Mouse (Mus musculus) limb, embryonic 11.5 days (tissue): ENCODE data around the gene Gm10964. TPM values are rescaled to one million over a fixed set of nuclear protein-coding genes. Genes with fewer than 3 reads are reported as not detected.

ENCODE experiments used
- ATAC-seq: fragments of 200-750 bp; cut with Nextera tagmentation; 2 replicates; pipeline ENCODE4 v1.8.0; 2017; ENCODE audit warnings: low read depth; ENCODE audit not compliant: insufficient number of reproducible peaks, low FRiP score, low TSS enrichment
- DNase-seq: peaks from one replicate; pipeline ENCODE4 v3.0.0-alpha.2; 2015; ENCODE audit warnings: low spot score
- H3K27ac ChIP-seq: fragments of 300-500 bp; sonication (generic); replicated peaks from 2 replicates; pipeline ENCODE4 v1.5.1; 2014; ENCODE audit warnings: low read depth, mild to moderate bottlenecking, low read length
- H3K27me3 ChIP-seq: fragments of 300-500 bp; sonication (generic); 2 replicates; pipeline ENCODE4 v1.6.1; 2014; ENCODE audit warnings: mild to moderate bottlenecking, low read length, mixed read lengths; ENCODE audit not compliant: control insufficient read depth, insufficient read depth
- H3K36me3 ChIP-seq: fragments of 300-500 bp; sonication (generic); 2 replicates; pipeline ENCODE4 v1.6.1; 2014; ENCODE audit warnings: mild to moderate bottlenecking, low read length, moderate library complexity, mixed read lengths; ENCODE audit not compliant: control insufficient read depth, insufficient read depth
- H3K4me1 ChIP-seq: fragments of 300-500 bp; sonication (generic); 2 replicates; pipeline ENCODE4 v1.6.1; 2014; ENCODE audit warnings: low read length, mixed read lengths; ENCODE audit not compliant: control insufficient read depth, insufficient read depth
- H3K4me2 ChIP-seq: fragments of 300-500 bp; sonication (generic); 2 replicates; pipeline ENCODE4 v1.6.1; 2014; ENCODE audit warnings: low read depth, mild to moderate bottlenecking, moderate library complexity; ENCODE audit not compliant: severe bottlenecking
- H3K4me3 ChIP-seq: fragments of 300-500 bp; sonication (generic); 2 replicates; pipeline ENCODE4 v1.5.1; 2014; ENCODE audit warnings: low read depth, low read length
- H3K9ac ChIP-seq: fragments of 300-500 bp; sonication (generic); 2 replicates; pipeline ENCODE4 v1.6.1; 2014; ENCODE audit warnings: mild to moderate bottlenecking, low read length
- H3K9me3 ChIP-seq: fragments of 300-500 bp; sonication (generic); 2 replicates; pipeline ENCODE4 v1.6.1; 2016; ENCODE audit warnings: low read length; ENCODE audit not compliant: control insufficient read depth
- WGBS: fragments of 180-500 bp; shearing (Covaris S2); extraction: QIAGEN DNeasy Blood & Tissue Kit; methylation state at CpG from one replicate; pipeline ENCODE4 v1.1.7; 2014; 5-methylcytosine and 5-hydroxymethylcytosine counted together
- polyA plus RNA-seq: library from polyadenylated mRNA; unstranded; fragments of >200 nt; fragmentation: Nextera tagmentation; extraction: Ambion mirVana; gene quantifications from 2 replicates; pipeline ENCODE4 v1.2.1, GENCODE M21; 2014

Gene Gm10964
- polyA plus RNA-seq, 1 experiment from 2014 or later: not detected

- H3K27ac ChIP-seq: no peak overlapping the region
- H3K36me3 ChIP-seq: no peaks in the 10 kb centered on the region
- H3K4me2 ChIP-seq: no peak overlapping the region
- H3K9me3 ChIP-seq: no peaks in the 10 kb centered on the region
- H3K4me3 ChIP-seq: no peak overlapping the region
- peaks cover 7% of the 10 kb centered on the region; the same call in 1 of the 2 replicates for H3K4me1 ChIP-seq
- no peaks in the 10 kb centered on the region for H3K27me3 ChIP-seq
- no peak for ATAC-seq
- WGBS: 73% methylated on average over 7 of the region's 7 CpGs
- DNase-seq: no peak
- no peak overlapping the region for H3K9ac ChIP-seq
Measured at GRCm38 (mm10) chr3:103714236-103714875, 24.8 kb upstream of the Gm10964 start.

DNA sequence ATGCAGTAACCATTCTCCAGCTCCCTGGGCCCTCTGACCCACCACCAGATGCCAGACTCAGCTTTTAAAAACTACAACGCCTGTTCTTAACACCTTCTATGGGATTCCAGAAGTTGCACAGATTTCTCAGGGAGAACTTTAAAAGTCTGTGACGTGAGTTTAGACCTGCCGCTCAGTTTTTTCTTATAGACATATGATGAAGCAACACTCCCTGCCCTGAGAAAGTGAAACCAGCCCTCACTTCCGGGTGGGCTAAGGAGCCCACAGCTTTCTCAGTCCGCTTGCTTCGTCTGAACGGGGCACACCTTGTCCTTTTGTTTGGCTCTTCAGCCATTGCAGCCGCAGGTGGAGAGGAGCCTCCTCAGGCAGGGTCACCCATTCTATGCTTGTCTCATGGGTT is 24.2 kb upstream of the Gm10964 start:
- Histone ChIP-seq H3K36me3 (no peaks in the 10 kb centered on the region), H3K9me3 (no peaks in the 10 kb centered on the region), H3K4me3 (no peak overlapping the region), H3K4me2 (no peak overlapping the region), H3K27me3 (no peaks in the 10 kb centered on the region), H3K9ac (no peak overlapping the region), H3K27ac (no peak overlapping the region), H3K4me1 (peaks cover 7% of the 10 kb centered on the region; the same call in 1 of the 2 replicates)
- DNase-seq (no peak), ATAC-seq (no peak)
- WGBS: 81% methylated on average over 8 of the region's 8 CpGs

DNA sequence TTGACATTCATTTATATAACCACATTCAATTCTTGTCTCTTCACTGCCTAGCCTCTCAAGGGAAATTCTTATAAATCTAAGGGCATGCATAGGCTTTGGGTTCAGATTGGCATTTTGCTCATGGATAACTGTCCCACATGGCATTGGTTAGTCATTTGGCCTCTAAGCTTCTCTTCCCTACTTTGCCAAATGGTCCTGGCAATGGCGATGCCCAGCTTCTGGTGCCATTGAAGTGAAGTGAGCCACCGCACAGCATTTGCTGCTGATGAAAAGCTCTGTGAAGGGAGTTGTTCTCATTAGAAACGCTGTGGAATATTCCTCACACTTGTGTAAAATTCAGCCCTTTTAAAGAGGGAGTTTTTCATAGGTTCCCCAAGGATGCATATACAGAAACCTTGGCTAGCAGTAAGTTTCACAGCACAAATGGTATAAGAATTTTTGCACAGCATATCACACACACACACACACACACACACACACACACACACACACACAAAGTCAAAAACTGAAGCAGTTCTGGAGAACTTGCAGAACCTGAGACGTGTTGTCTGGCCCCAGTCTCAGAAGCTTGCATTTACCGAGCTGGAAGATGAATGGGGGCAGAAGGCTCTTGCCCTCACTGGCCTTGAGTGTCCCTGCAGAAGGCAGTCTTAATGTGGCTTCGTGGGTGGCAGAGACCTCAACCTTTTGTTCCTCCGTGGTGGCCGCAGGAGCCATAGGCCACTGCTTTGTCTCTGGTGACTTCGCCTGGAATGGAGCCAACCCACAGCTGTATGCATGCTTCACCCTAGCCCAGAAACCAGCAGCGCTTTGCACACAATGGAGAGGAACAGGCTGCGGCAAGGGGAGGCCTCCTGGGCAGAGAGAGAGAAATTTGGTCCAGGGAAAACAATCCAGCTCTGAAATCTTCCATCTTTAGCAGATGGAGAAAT is 23.1 kb upstream of the Gm10964 start:
- Histone ChIP-seq H3K27me3 (no peaks in the 10 kb centered on the region), H3K27ac (no peak overlapping the region), H3K4me1 (peaks cover 7% of the 10 kb centered on the region; the same call in 1 of the 2 replicates), H3K4me2 (no peak overlapping the region), H3K36me3 (no peaks in the 10 kb centered on the region), H3K9me3 (no peaks in the 10 kb centered on the region), H3K9ac (no peak overlapping the region), H3K4me3 (no peak overlapping the region)
- WGBS: 51% methylated on average over 11 of the region's 11 CpGs
- DNase-seq (no peak), ATAC-seq (no peak)

- WGBS: 63% methylated on average over 15 of the region's 15 CpGs
- no peaks in the 10 kb centered on the region for H3K9me3 ChIP-seq
- ATAC-seq: no peak
- no peak overlapping the region for H3K4me2 ChIP-seq
- no peak overlapping the region for H3K27ac ChIP-seq
- peaks cover 7% of the 10 kb centered on the region; the same call in 1 of the 2 replicates for H3K4me1 ChIP-seq
- no peaks in the 10 kb centered on the region for H3K27me3 ChIP-seq
- no peak overlapping the region for H3K9ac ChIP-seq
- H3K36me3 ChIP-seq: no peaks in the 10 kb centered on the region
- H3K4me3 ChIP-seq: no peak overlapping the region
- DNase-seq: no peak
Measured at GRCm38 (mm10) chr3:103716774-103717760, 22.1 kb upstream of the Gm10964 start.

DNA sequence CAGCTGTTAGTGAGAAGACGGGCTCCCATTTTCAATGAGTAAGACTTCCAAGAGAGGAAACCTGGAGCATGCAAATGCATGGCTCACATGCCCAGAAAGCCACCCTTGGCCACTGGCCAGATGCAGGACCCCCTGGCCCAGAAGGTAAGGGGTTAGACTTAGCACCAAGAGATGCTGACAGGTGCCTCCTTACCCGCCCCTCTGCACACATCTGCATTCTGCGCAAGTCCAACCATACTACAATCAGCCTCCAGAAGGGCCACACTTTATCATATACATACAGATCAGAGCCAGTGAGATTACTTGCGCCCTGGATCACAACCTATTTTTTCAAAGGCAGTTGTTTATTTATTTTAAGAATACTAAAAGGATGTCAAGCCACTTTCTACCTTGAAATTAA is 20.4 kb upstream of the Gm10964 start:
- WGBS: 95% methylated on average over 4 of the region's 4 CpGs
- H3K9me3 ChIP-seq: no peaks in the 10 kb centered on the region
- DNase-seq: no peak
- H3K27ac ChIP-seq: no peak overlapping the region
- peaks cover 7% of the 10 kb centered on the region; the same call in 1 of the 2 replicates for H3K4me1 ChIP-seq
- H3K4me2 ChIP-seq: no peak overlapping the region
- no peak overlapping the region for H3K9ac ChIP-seq
- no peak for ATAC-seq
- no peaks in the 10 kb centered on the region for H3K27me3 ChIP-seq
- H3K36me3 ChIP-seq: no peaks in the 10 kb centered on the region
- no peak overlapping the region for H3K4me3 ChIP-seq

- Histone ChIP-seq H3K27ac (no peak overlapping the region), H3K27me3 (no peaks in the 10 kb centered on the region), H3K9me3 (no peaks in the 10 kb centered on the region), H3K36me3 (no peaks in the 10 kb centered on the region), H3K4me3 (no peak overlapping the region), H3K4me2 (no peak overlapping the region), H3K9ac (no peak overlapping the region), H3K4me1 (peaks cover 4% of the 10 kb centered on the region; the same call in 1 of the 2 replicates)
- WGBS: 66% methylated on average over 3 of the region's 3 CpGs
- DNase-seq (no peak), ATAC-seq (no peak)
Measured at GRCm38 (mm10) chr3:103724137-103724536, 15.0 kb upstream of the Gm10964 start.

- Histone ChIP-seq H3K36me3 (no peaks in the 10 kb centered on the region), H3K27ac (no peak overlapping the region), H3K9ac (no peak overlapping the region), H3K9me3 (no peaks in the 10 kb centered on the region), H3K4me1 (peaks cover 4% of the 10 kb centered on the region; the same call in 1 of the 2 replicates), H3K27me3 (no peaks in the 10 kb centered on the region), H3K4me3 (no peak overlapping the region), H3K4me2 (no peak overlapping the region)
- DNase-seq: no peak
- no peak for ATAC-seq
- WGBS: 33% methylated on average over 3 of the region's 3 CpGs
Measured at GRCm38 (mm10) chr3:103726642-103727041, 12.5 kb upstream of the Gm10964 start.
